Mouse (Mus musculus): ENCODE data around the gene Ubqln4.

DNA sequence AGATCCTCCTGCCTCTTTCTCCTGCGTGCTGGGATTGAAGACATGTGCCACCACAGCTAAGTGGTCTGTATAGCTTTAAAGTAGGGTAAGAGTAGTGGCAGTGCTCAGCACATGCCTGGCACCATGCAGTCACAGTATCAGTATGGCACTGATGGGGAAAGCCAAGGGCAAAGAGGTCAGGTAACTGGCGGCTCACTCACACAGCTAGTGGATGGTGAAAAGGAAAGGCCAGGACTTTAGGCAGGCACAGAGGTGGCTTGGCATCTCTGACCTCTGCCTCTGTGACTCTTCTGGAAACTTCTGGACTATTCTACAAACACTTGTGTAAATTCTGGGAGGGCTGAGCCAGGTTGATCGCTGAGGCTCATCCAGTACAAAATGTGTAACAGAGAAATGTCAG, 12.6 kb downstream of the Ubqln4 start:
- TF ChIP-seq POLR2A (IDR thresholded peaks at IDR 0.05; ENCODE audit: control insufficient read depth in 1 of 2, insufficient read depth in 1 of 2, low read depth in 1 of 2, low read length in 2 of 2, poor library complexity in 1 of 2) = no peak
- TF ChIP-seq CTCF (IDR thresholded peaks at IDR 0.05 in 2 of 3, conservative IDR thresholded peaks at IDR 0.05 in 1 of 3; ENCODE audit: control insufficient read depth in 1 of 3, insufficient read depth in 1 of 3, low read depth in 2 of 3, low read length in 3 of 3, poor library complexity in 1 of 3, severe bottlenecking in 1 of 3) = no peak
- TF ChIP-seq JUND (IDR thresholded peaks at IDR 0.05; ENCODE audit: low read depth, low read length) = no peak
- no peak for TF ChIP-seq MAX (IDR thresholded peaks at IDR 0.05; ENCODE audit: low read length)
- no peak for TF ChIP-seq UBTF (IDR thresholded peaks at IDR 0.05; ENCODE audit: borderline replicate concordance, insufficient read depth, low read depth, low read length)
- TF ChIP-seq NELFE (IDR thresholded peaks at IDR 0.05; ENCODE audit: low read depth, low read length) = no peak
- no peak for TF ChIP-seq GATA1 (IDR thresholded peaks at IDR 0.05; ENCODE audit: low read depth, low read length)
- TF ChIP-seq EP300 (IDR thresholded peaks at IDR 0.05; ENCODE audit: low read depth in 1 of 2, low read length in 2 of 2) = no peak
- TF ChIP-seq POLR2AphosphoS5 (IDR thresholded peaks at IDR 0.05; ENCODE audit: borderline replicate concordance, low read depth, low read length) = no peak

Data from MEL (cell line).